Mouse (Mus musculus): ENCODE data around the gene Agap1. TPM values are rescaled to one million over a fixed set of nuclear protein-coding genes. Genes with fewer than 3 reads are reported as not detected.

The Agap1 gene
- polyA plus RNA-seq, 1 experiment = 31.6 TPM

- Histone ChIP-seq H3K27me3 (replicated peaks; ENCODE audit: control insufficient read depth, insufficient read depth, low read length) (no peaks in the 10 kb centered on the region), H3K27ac (ENCODE audit: insufficient read depth, low read depth, low read length) (no peak overlapping the region), H3K4me3 (ENCODE audit: insufficient read depth, low read depth, low read length) (no peak overlapping the region), H3K4me1 (ENCODE audit: control insufficient read depth, insufficient read depth, low read length) (peaks cover 25% of the 10 kb centered on the region), H3K36me3 (ENCODE audit: control insufficient read depth, insufficient read depth, low read length) (no peaks in the 10 kb centered on the region)
- TF ChIP-seq CTCF (conservative IDR thresholded peaks at IDR 0.05; ENCODE audit: insufficient read depth, insufficient read length, low read depth, low read length) = no peak
- TF ChIP-seq POLR2A (IDR thresholded peaks at IDR 0.05; ENCODE audit: low read depth, low read length) = no peak
- no peak for DNase-seq
- WGBS = 98% methylated on average over 2 of the region's 2 CpGs
These were observed 261.6 kb downstream of the Agap1 start for GRCm38 (mm10) chr1:89716234-89716633.

- Histone ChIP-seq H3K27me3 (replicated peaks; ENCODE audit: control insufficient read depth, insufficient read depth, low read length) (no peaks in the 10 kb centered on the region), H3K4me1 (ENCODE audit: control insufficient read depth, insufficient read depth, low read length) (peaks cover 25% of the 10 kb centered on the region), H3K36me3 (ENCODE audit: control insufficient read depth, insufficient read depth, low read length) (no peaks in the 10 kb centered on the region), H3K4me3 (ENCODE audit: insufficient read depth, low read depth, low read length) (no peak overlapping the region), H3K27ac (ENCODE audit: insufficient read depth, low read depth, low read length) (no peak overlapping the region)
- TF ChIP-seq POLR2A (IDR thresholded peaks at IDR 0.05; ENCODE audit: low read depth, low read length) = no peak
- TF ChIP-seq CTCF (conservative IDR thresholded peaks at IDR 0.05; ENCODE audit: insufficient read depth, insufficient read length, low read depth, low read length) = no peak
- no peak for DNase-seq
- 96% methylated on average over 4 of the region's 4 CpGs for WGBS
These were observed 262.5 kb downstream of the Agap1 start for GRCm38 (mm10) chr1:89717100-89717499.

- H3K4me3 ChIP-seq (ENCODE audit: insufficient read depth, low read depth, low read length) = no peak overlapping the region
- no peak for TF ChIP-seq CTCF (conservative IDR thresholded peaks at IDR 0.05; ENCODE audit: insufficient read depth, insufficient read length, low read depth, low read length)
- no peak for TF ChIP-seq POLR2A (IDR thresholded peaks at IDR 0.05; ENCODE audit: low read depth, low read length)
- H3K27ac ChIP-seq (ENCODE audit: insufficient read depth, low read depth, low read length) = no peak overlapping the region
- DNase-seq = peak; percentile 54
- no peaks in the 10 kb centered on the region for H3K36me3 ChIP-seq (ENCODE audit: control insufficient read depth, insufficient read depth, low read length)
- H3K27me3 ChIP-seq (replicated peaks; ENCODE audit: control insufficient read depth, insufficient read depth, low read length) = no peaks in the 10 kb centered on the region
- H3K4me1 ChIP-seq (ENCODE audit: control insufficient read depth, insufficient read depth, low read length) = peaks cover 19% of the 10 kb centered on the region
- 54% methylated on average over 7 of the region's 7 CpGs for WGBS
These were observed 264.3 kb downstream of the Agap1 start for GRCm38 (mm10) chr1:89718782-89719403.

- no peak for TF ChIP-seq POLR2A (IDR thresholded peaks at IDR 0.05; ENCODE audit: low read depth, low read length)
- no peak for TF ChIP-seq CTCF (conservative IDR thresholded peaks at IDR 0.05; ENCODE audit: insufficient read depth, insufficient read length, low read depth, low read length)
- WGBS = 51% methylated on average over 3 of the region's 3 CpGs
- Histone ChIP-seq H3K4me1 (ENCODE audit: control insufficient read depth, insufficient read depth, low read length) (peaks cover 4% of the 10 kb centered on the region; the same call in 1 of the 2 replicates), H3K4me3 (ENCODE audit: insufficient read depth, low read depth, low read length) (no peak overlapping the region), H3K27me3 (replicated peaks; ENCODE audit: control insufficient read depth, insufficient read depth, low read length) (no peaks in the 10 kb centered on the region), H3K27ac (ENCODE audit: insufficient read depth, low read depth, low read length) (no peak overlapping the region), H3K36me3 (ENCODE audit: control insufficient read depth, insufficient read depth, low read length) (no peaks in the 10 kb centered on the region)
- no peak for DNase-seq
These were observed 269.5 kb downstream of the Agap1 start for GRCm38 (mm10) chr1:89724141-89724540.

- WGBS = 55% methylated on average over 6 of the region's 6 CpGs
- no peak overlapping the region for H3K27ac ChIP-seq (ENCODE audit: insufficient read depth, low read depth, low read length)
- H3K36me3 ChIP-seq (ENCODE audit: control insufficient read depth, insufficient read depth, low read length) = no peaks in the 10 kb centered on the region
- H3K27me3 ChIP-seq (replicated peaks; ENCODE audit: control insufficient read depth, insufficient read depth, low read length) = no peaks in the 10 kb centered on the region
- no peak for DNase-seq
- TF ChIP-seq CTCF (conservative IDR thresholded peaks at IDR 0.05; ENCODE audit: insufficient read depth, insufficient read length, low read depth, low read length) (no peak), POLR2A (IDR thresholded peaks at IDR 0.05; ENCODE audit: low read depth, low read length) (no peak)
- H3K4me1 ChIP-seq (ENCODE audit: control insufficient read depth, insufficient read depth, low read length) = no peaks in the 10 kb centered on the region
- H3K4me3 ChIP-seq (ENCODE audit: insufficient read depth, low read depth, low read length) = no peak overlapping the region
These were observed 269.9 kb downstream of the Agap1 start for GRCm38 (mm10) chr1:89724555-89724954.

- H3K27ac ChIP-seq (ENCODE audit: insufficient read depth, low read depth, low read length) = no peak overlapping the region
- H3K36me3 ChIP-seq (ENCODE audit: control insufficient read depth, insufficient read depth, low read length) = no peaks in the 10 kb centered on the region
- no peaks in the 10 kb centered on the region for H3K27me3 ChIP-seq (replicated peaks; ENCODE audit: control insufficient read depth, insufficient read depth, low read length)
- 77% methylated on average over 9 of the region's 9 CpGs for WGBS
- H3K4me1 ChIP-seq (ENCODE audit: control insufficient read depth, insufficient read depth, low read length) = no peaks in the 10 kb centered on the region
- no peak overlapping the region for H3K4me3 ChIP-seq (ENCODE audit: insufficient read depth, low read depth, low read length)
- no peak for TF ChIP-seq POLR2A (IDR thresholded peaks at IDR 0.05; ENCODE audit: low read depth, low read length)
- no peak for DNase-seq
These were observed 270.4 kb downstream of the Agap1 start for GRCm38 (mm10) chr1:89724957-89725356.

- H3K4me1 ChIP-seq (ENCODE audit: control insufficient read depth, insufficient read depth, low read length) = no peaks in the 10 kb centered on the region
- no peak for TF ChIP-seq POLR2A (IDR thresholded peaks at IDR 0.05; ENCODE audit: low read depth, low read length)
- no peak for TF ChIP-seq CTCF (conservative IDR thresholded peaks at IDR 0.05; ENCODE audit: insufficient read depth, insufficient read length, low read depth, low read length)
- 95% methylated on average over 6 of the region's 6 CpGs for WGBS
- no peak overlapping the region for H3K27ac ChIP-seq (ENCODE audit: insufficient read depth, low read depth, low read length)
- H3K36me3 ChIP-seq (ENCODE audit: control insufficient read depth, insufficient read depth, low read length) = no peaks in the 10 kb centered on the region
- DNase-seq = no peak
- no peak overlapping the region for H3K4me3 ChIP-seq (ENCODE audit: insufficient read depth, low read depth, low read length)
- no peaks in the 10 kb centered on the region for H3K27me3 ChIP-seq (replicated peaks; ENCODE audit: control insufficient read depth, insufficient read depth, low read length)
These were observed 273.9 kb downstream of the Agap1 start for GRCm38 (mm10) chr1:89728481-89728880.

All from kidney, adult 2 months (tissue).